Mouse (Mus musculus) intestine, postnatal 0 days (tissue): ENCODE results near the gene Hnrnph1. TPM values are rescaled to one million over a fixed set of nuclear protein-coding genes. Genes with fewer than 3 reads are reported as not detected.

Source experiments
- ATAC-seq: fragments of 200-750 bp; cut with Nextera tagmentation; 2 replicates; pipeline ENCODE4 v1.8.0; 2017; ENCODE audit warnings: mild to moderate bottlenecking, moderate TSS enrichment, moderate library complexity
- H3K27ac ChIP-seq: fragments of 300-500 bp; sonication (generic); 2 replicates; pipeline ENCODE4 v1.5.1; 2014; ENCODE audit warnings: mild to moderate bottlenecking, low read depth, low read length, moderate library complexity
- H3K27me3 ChIP-seq: fragments of 300-500 bp; sonication (generic); replicated peaks from 2 replicates; pipeline ENCODE4 v1.6.1; 2014; ENCODE audit warnings: low read length, mixed read lengths; ENCODE audit not compliant: control insufficient read depth, insufficient read depth
- H3K36me3 ChIP-seq: fragments of 300-500 bp; sonication (generic); 2 replicates; pipeline ENCODE4 v1.6.1; 2014; ENCODE audit warnings: mild to moderate bottlenecking, moderate library complexity; ENCODE audit not compliant: control insufficient read depth, insufficient read depth
- H3K4me1 ChIP-seq: fragments of 300-500 bp; sonication (generic); replicated peaks from 2 replicates; pipeline ENCODE4 v1.6.1; 2014; ENCODE audit warnings: antibody characterized with exemption, low read length, mixed read lengths; ENCODE audit not compliant: control insufficient read depth, insufficient read depth
- H3K4me2 ChIP-seq: fragments of 300-500 bp; sonication (generic); replicated peaks from 2 replicates; pipeline ENCODE4 v1.6.1; 2014; ENCODE audit warnings: low read depth, mild to moderate bottlenecking, moderate library complexity
- H3K4me3 ChIP-seq: fragments of 300-500 bp; sonication (generic); 2 replicates; pipeline ENCODE4 v1.5.1; 2014; ENCODE audit warnings: low read depth, low read length
- H3K9ac ChIP-seq: fragments of 300-500 bp; sonication (generic); 2 replicates; pipeline ENCODE4 v1.6.1; 2014; ENCODE audit warnings: mild to moderate bottlenecking, low read depth, low read length
- H3K9me3 ChIP-seq: fragments of 300-500 bp; sonication (generic); 2 replicates; pipeline ENCODE4 v1.6.1; 2016; ENCODE audit warnings: mixed run types; ENCODE audit not compliant: control insufficient read depth
- CTCF ChIP-seq: sonication (generic); IDR thresholded peaks from 2 replicates; pipeline ENCODE4 v1.5.1; 2016; ENCODE audit warnings: low read depth, mild to moderate bottlenecking, control low read depth, antibody characterized with exemption, moderate library complexity
- WGBS: fragments of 180-500 bp; shearing (Covaris S2); extraction: QIAGEN DNeasy Blood & Tissue Kit; methylation state at CpG from one replicate; pipeline ENCODE4 v1.1.7; 2014; 5-methylcytosine and 5-hydroxymethylcytosine counted together
- polyA plus RNA-seq: library from polyadenylated mRNA; unstranded; fragments of >200 nt; fragmentation: Nextera tagmentation; extraction: Ambion mirVana; gene quantifications from 2 replicates; pipeline ENCODE4 v1.2.1, GENCODE M21; 2015

The Hnrnph1 gene
- polyA plus RNA-seq, 1 experiment from 2014 or later: 111 TPM

GRCm38 (mm10) chr11:50370969-50371368 is 5.8 kb upstream of the Hnrnph1 start:
- 67% methylated on average over 4 of the region's 4 CpGs for WGBS
- TF ChIP-seq CTCF: no peak
- ATAC-seq: no peak; the same call in 1 of the 2 replicates

GRCm38 (mm10) chr11:50371399-50371841 is 5.4 kb upstream of the Hnrnph1 start:
- Histone ChIP-seq H3K27ac (no peak overlapping the region), H3K4me1 (no peaks in the 10 kb centered on the region), H3K27me3 (no peaks in the 10 kb centered on the region), H3K36me3 (no peaks in the 10 kb centered on the region), H3K9me3 (no peaks in the 10 kb centered on the region), H3K4me3 (peak overlapping the region; percentile 36), H3K4me2 (peak overlapping the region; percentile 75), H3K9ac (peak overlapping the region; percentile 42; the same call in 1 of the 2 replicates)
- ATAC-seq: no peak
- WGBS: 3% methylated on average over 18 of the region's 18 CpGs
- peak; percentile 74 for TF ChIP-seq CTCF

More at GRCm38 (mm10) chr11:50370969-50371368, 5.8 kb upstream of the Hnrnph1 start:
- Histone ChIP-seq H3K4me3 (no peak overlapping the region), H3K9ac (peak overlapping the region; percentile 42; the same call in 1 of the 2 replicates), H3K4me2 (peak overlapping the region; percentile 75), H3K9me3 (no peaks in the 10 kb centered on the region), H3K27ac (no peak overlapping the region), H3K36me3 (no peaks in the 10 kb centered on the region), H3K27me3 (no peaks in the 10 kb centered on the region), H3K4me1 (no peaks in the 10 kb centered on the region)

GRCm38 (mm10) chr11:50371911-50372310 is 4.9 kb upstream of the Hnrnph1 start:
- Histone ChIP-seq H3K36me3 (no peaks in the 10 kb centered on the region), H3K4me2 (peak overlapping the region; percentile 75), H3K9me3 (no peaks in the 10 kb centered on the region), H3K4me1 (no peaks in the 10 kb centered on the region), H3K4me3 (peak overlapping the region; percentile 36; the same call in 1 of the 2 replicates), H3K9ac (no peak overlapping the region), H3K27me3 (no peaks in the 10 kb centered on the region), H3K27ac (no peak overlapping the region)
- 90% methylated on average over 1 of the region's 1 CpGs for WGBS
- no peak for ATAC-seq
- no peak for TF ChIP-seq CTCF

GRCm38 (mm10) chr11:50373086-50373485 is 3.7 kb upstream of the Hnrnph1 start:
- Histone ChIP-seq H3K4me1 (no peaks in the 10 kb centered on the region), H3K9ac (no peak overlapping the region), H3K4me3 (no peak overlapping the region), H3K9me3 (no peaks in the 10 kb centered on the region), H3K4me2 (no peak overlapping the region), H3K27ac (no peak overlapping the region), H3K27me3 (no peaks in the 10 kb centered on the region), H3K36me3 (no peaks in the 10 kb centered on the region)
- ATAC-seq: no peak
- TF ChIP-seq CTCF: no peak

GRCm38 (mm10) chr11:50373621-50374020 is 3.2 kb upstream of the Hnrnph1 start:
- TF ChIP-seq CTCF: no peak
- ATAC-seq: no peak
- Histone ChIP-seq H3K9ac (no peak overlapping the region), H3K4me1 (no peaks in the 10 kb centered on the region), H3K36me3 (no peaks in the 10 kb centered on the region), H3K9me3 (no peaks in the 10 kb centered on the region), H3K27ac (no peak overlapping the region), H3K27me3 (no peaks in the 10 kb centered on the region), H3K4me3 (no peak overlapping the region), H3K4me2 (no peak overlapping the region)
- 89% methylated on average over 1 of the region's 1 CpGs for WGBS

GRCm38 (mm10) chr11:50374286-50375015 is 2.3 kb upstream of the Hnrnph1 start:
- no peaks in the 10 kb centered on the region for H3K4me1 ChIP-seq
- 89% methylated on average over 13 of the region's 13 CpGs for WGBS
- no peaks in the 10 kb centered on the region for H3K27me3 ChIP-seq
- no peak overlapping the region for H3K4me3 ChIP-seq
- no peak overlapping the region for H3K9ac ChIP-seq
- no peak overlapping the region for H3K4me2 ChIP-seq
- no peak for ATAC-seq
- H3K36me3 ChIP-seq: 0 out of 2 replicates have a peak, but pooled peaks cover 1% of the 10 kb centered on the region
- no peak overlapping the region for H3K27ac ChIP-seq
- H3K9me3 ChIP-seq: no peaks in the 10 kb centered on the region
- TF ChIP-seq CTCF: no peak
